Mouse (Mus musculus) lung, postnatal 0 days (tissue): ENCODE measurements around the gene BC051142. TPM values are rescaled to one million over a fixed set of nuclear protein-coding genes. Genes with fewer than 3 reads are reported as not detected.

Source experiments
- ATAC-seq: fragments of 200-750 bp; cut with Nextera tagmentation; 2 replicates; pipeline ENCODE4 v1.8.0; 2017; ENCODE audit warnings: moderate library complexity
- DNase-seq: peaks from one replicate; pipeline ENCODE4 v3.0.0-alpha.2; 2016; ENCODE audit warnings: low spot score
- H3K27ac ChIP-seq: fragments of 300-500 bp; sonication (generic); 2 replicates; pipeline ENCODE4 v1.5.1; 2014; ENCODE audit warnings: antibody characterized with exemption, mild to moderate bottlenecking, low read length, mixed read lengths
- H3K27me3 ChIP-seq: fragments of 300-500 bp; sonication (generic); replicated peaks from 2 replicates; pipeline ENCODE4 v1.6.1; 2014; ENCODE audit warnings: low read length, mixed read lengths; ENCODE audit not compliant: insufficient read depth
- H3K36me3 ChIP-seq: fragments of 300-500 bp; sonication (generic); 2 replicates; pipeline ENCODE4 v1.6.1; 2014; ENCODE audit warnings: low read length, mixed read lengths; ENCODE audit not compliant: insufficient read depth
- H3K4me1 ChIP-seq: fragments of 300-500 bp; sonication (generic); 2 replicates; pipeline ENCODE4 v1.6.1; 2014; ENCODE audit warnings: antibody characterized with exemption, low read depth, low read length, mixed read lengths; ENCODE audit not compliant: insufficient read depth
- H3K4me2 ChIP-seq: fragments of 300-500 bp; sonication (generic); replicated peaks from 2 replicates; pipeline ENCODE4 v1.6.1; 2014; ENCODE audit warnings: low read depth, mild to moderate bottlenecking, low read length, moderate library complexity, mixed read lengths
- H3K4me3 ChIP-seq: fragments of 300-500 bp; sonication (generic); 2 replicates; pipeline ENCODE4 v1.5.1; 2014; ENCODE audit warnings: low read depth, low read length
- H3K9ac ChIP-seq: fragments of 300-500 bp; sonication (generic); replicated peaks from 2 replicates; pipeline ENCODE4 v1.6.1; 2014; ENCODE audit warnings: low read depth, mild to moderate bottlenecking
- H3K9me3 ChIP-seq: fragments of 300-500 bp; sonication (generic); 2 replicates; pipeline ENCODE4 v1.6.1; 2016; ENCODE audit warnings: low read length, mixed read lengths
- CTCF ChIP-seq: IDR thresholded peaks from 2 replicates; pipeline ENCODE4 v1.5.1; 2016; ENCODE audit warnings: antibody characterized with exemption, mild to moderate bottlenecking
- EP300 ChIP-seq: IDR thresholded peaks from 2 replicates; pipeline ENCODE4 v1.6.1; 2016; ENCODE audit warnings: antibody characterized with exemption, mild to moderate bottlenecking, control low read depth
- WGBS: fragments of 180-500 bp; shearing (Covaris S2); extraction: QIAGEN DNeasy Blood & Tissue Kit; methylation state at CpG from one replicate; pipeline ENCODE4 v1.1.7; 2014; 5-methylcytosine and 5-hydroxymethylcytosine counted together
- polyA plus RNA-seq: library from polyadenylated mRNA; unstranded; fragments of >200 nt; fragmentation: Nextera tagmentation; extraction: Ambion mirVana; gene quantifications from 2 replicates; pipeline ENCODE4 v1.2.1, GENCODE M21; 2015

BC051142 gene
- polyA plus RNA-seq, 1 experiment from 2014 or later, result 0.24 TPM

DNA sequence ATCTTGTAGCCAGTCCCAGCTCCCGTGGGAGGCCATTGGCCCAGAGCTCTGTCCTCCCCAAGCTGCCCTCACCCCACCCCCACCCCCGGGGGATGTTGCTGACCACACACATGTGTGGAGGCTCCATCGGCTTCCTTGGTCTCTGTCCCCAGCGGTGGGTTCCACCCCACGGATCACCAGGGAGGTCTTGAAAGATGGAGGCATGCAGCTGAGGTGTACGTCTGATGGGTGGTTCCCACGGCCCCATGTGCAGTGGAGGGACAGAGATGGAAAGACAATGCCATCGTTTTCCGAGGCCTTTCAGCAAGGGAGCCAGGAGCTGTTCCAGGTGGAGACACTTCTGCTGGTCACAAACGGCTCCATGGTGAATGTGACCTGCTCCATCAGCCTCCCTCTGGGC lies 33.6 kb upstream of the BC051142 start:
- no peaks in the 10 kb centered on the region for H3K36me3 ChIP-seq
- H3K9me3 ChIP-seq, result no peaks in the 10 kb centered on the region
- DNase-seq (no peak), ATAC-seq (no peak)
- no peaks in the 10 kb centered on the region for H3K4me1 ChIP-seq
- no peak overlapping the region for H3K27ac ChIP-seq
- TF ChIP-seq CTCF (no peak), EP300 (no peak)
- no peak overlapping the region for H3K4me2 ChIP-seq
- 63% methylated on average over 10 of the region's 10 CpGs for WGBS
- H3K27me3 ChIP-seq, result no peaks in the 10 kb centered on the region
- no peak overlapping the region for H3K4me3 ChIP-seq
- H3K9ac ChIP-seq, result no peak overlapping the region

- H3K27me3 ChIP-seq, result no peaks in the 10 kb centered on the region
- ATAC-seq, result no peak
- no peak for DNase-seq
- H3K4me3 ChIP-seq, result no peak overlapping the region
- WGBS, result 46% methylated on average over 4 of the region's 4 CpGs
- no peaks in the 10 kb centered on the region for H3K4me1 ChIP-seq
- H3K36me3 ChIP-seq, result no peaks in the 10 kb centered on the region
- H3K9me3 ChIP-seq, result no peaks in the 10 kb centered on the region
- no peak overlapping the region for H3K4me2 ChIP-seq
- H3K9ac ChIP-seq, result no peak overlapping the region
- TF ChIP-seq EP300 (no peak), CTCF (no peak)
- H3K27ac ChIP-seq, result no peak overlapping the region
Measured at GRCm38 (mm10) chr17:34370563-34370962, 28.1 kb upstream of the BC051142 start.

DNA sequence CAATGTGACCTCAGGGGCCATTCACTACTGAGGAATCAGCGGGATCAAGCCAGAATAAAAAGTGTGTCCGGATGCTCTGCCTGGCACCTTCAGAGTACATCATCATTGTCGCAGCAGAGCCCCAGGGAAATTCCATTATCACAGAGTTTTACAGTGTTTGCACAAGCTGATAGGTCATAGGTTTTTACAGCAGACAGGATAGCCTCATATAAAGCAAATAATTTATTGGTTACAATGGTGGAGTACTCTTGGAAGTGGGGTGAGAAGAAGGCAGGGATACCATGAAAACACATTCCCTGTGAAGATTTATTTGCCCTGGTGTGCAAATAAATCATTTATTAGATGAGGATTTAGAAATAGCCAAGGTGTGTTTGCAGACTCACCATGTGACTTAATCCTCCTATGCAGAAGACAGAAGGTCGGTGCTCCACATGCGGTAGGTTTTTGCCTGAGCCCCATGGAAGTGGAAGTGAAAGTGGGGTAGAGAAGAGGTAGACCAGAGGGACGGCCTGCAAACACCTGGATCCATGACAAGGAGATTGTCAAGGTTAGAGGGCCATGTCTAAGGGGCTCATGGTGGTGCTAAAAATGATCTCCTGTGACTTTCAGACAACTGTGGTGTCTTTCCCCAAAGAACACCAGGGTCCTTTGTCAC lies 25.4 kb upstream of the BC051142 start:
- Histone ChIP-seq H3K9ac (no peak overlapping the region), H3K4me1 (no peaks in the 10 kb centered on the region), H3K36me3 (no peaks in the 10 kb centered on the region), H3K27me3 (no peaks in the 10 kb centered on the region), H3K27ac (no peak overlapping the region), H3K9me3 (no peaks in the 10 kb centered on the region), H3K4me2 (no peak overlapping the region), H3K4me3 (no peak overlapping the region)
- ATAC-seq, result no peak
- 64% methylated on average over 6 of the region's 6 CpGs for WGBS
- no peak for DNase-seq
- TF ChIP-seq CTCF (no peak), EP300 (no peak)

DNA sequence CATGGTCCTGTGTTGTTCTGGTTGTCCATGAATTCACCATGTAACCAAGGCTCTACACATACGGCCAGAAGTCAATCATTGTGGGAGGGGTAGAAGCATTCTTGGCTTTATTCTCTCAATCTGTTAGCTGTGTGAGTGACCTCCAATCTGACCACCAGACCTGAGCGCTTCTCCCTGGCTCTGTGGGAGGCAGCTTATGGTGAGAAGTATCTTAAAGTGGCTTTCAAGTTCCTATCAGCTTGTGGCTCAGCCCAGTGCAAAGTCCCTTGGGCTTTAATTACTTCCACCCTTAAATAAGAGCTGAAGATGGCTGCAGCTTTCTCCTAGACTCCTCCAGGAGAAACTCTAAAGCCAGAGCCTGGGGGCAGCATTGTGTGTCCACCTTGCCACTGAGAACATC lies 21.8 kb upstream of the BC051142 start, which contains the start of gene Btnl1:
Gene Btnl1 (plus strand): TSS at position 286 of the 400 bp plus-strand sequence.
- Histone ChIP-seq H3K9me3 (no peaks in the 10 kb centered on the region), H3K27me3 (no peaks in the 10 kb centered on the region), H3K9ac (no peak within 1 kb of the TSS), H3K27ac (no peak within 1 kb of the TSS), H3K4me2 (no peak within 1 kb of the TSS), H3K36me3 (no peaks in the 10 kb centered on the region), H3K4me1 (no peaks in the 10 kb centered on the region), H3K4me3 (no peak within 1 kb of the TSS)
- no peak for DNase-seq
- WGBS, result 78% methylated on average over 2 of the region's 2 CpGs
- no peak for TF ChIP-seq CTCF
- TF ChIP-seq EP300, result no peak
- no peak for ATAC-seq

DNA sequence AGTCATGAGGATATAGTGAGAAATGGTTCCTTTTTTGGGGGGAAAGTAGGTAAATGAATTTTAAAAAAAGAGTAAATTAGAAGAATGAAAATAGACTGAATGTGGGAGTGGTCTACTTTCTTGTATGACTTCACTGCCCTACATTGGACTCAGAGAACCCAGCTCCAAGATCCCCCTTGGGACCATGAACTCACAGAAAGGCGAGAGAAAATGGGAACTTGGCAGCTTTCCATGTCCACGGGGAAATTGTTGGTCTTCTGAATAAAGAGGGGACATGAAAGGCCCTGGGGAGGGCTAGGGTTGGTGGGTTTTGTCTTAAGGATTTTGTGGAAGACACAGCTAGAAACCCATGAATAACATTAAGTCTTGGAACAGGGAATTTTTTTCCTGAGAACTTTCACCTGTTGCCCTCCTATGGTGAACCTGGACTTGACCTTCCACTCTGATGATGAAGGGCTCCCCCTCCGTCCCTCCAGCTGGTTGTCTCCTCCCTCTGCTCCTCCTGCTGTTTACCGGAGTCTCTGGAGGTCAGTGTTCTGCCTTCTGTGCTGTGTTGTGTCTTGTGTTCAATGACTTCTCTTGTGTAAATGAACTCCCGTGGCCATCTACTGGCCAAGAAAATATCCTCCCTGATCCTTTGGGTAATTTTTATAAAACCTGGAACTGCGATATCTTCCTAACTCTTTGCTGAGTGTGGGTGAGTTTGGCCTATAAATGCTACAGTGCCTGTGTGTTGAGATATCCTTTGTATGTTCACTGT lies 21.0 kb upstream of the BC051142 start:
- Histone ChIP-seq H3K4me1 (no peaks in the 10 kb centered on the region), H3K9ac (no peak overlapping the region), H3K36me3 (no peaks in the 10 kb centered on the region), H3K4me3 (no peak overlapping the region), H3K9me3 (no peaks in the 10 kb centered on the region), H3K4me2 (no peak overlapping the region), H3K27ac (no peak overlapping the region), H3K27me3 (no peaks in the 10 kb centered on the region)
- ATAC-seq (no peak), DNase-seq (no peak)
- TF ChIP-seq CTCF, result no peak
- TF ChIP-seq EP300, result no peak
- WGBS, result 48% methylated on average over 6 of the region's 6 CpGs

DNA sequence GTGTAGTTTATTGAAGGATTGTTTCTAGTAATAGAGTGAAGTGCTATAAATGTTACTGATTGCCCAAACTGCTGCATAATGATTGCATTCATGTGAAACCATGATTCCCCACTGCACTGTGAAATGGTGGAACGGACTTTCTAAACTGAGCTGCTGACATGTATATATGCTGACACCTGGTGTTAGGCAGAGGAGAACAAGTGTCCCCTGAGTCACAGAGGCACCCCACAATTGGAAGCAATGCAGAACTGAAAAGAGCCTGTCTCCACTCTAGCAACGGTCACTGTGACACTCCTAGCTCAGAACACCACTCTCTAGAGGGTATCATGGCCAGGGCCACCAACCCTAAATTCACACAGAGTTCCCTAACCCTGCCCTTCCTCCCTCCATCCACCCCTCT lies 19.9 kb upstream of the BC051142 start:
- Histone ChIP-seq H3K9ac (no peak overlapping the region), H3K4me3 (no peak overlapping the region), H3K4me2 (no peak overlapping the region), H3K9me3 (no peaks in the 10 kb centered on the region), H3K36me3 (no peaks in the 10 kb centered on the region), H3K27me3 (no peaks in the 10 kb centered on the region), H3K27ac (no peak overlapping the region), H3K4me1 (no peaks in the 10 kb centered on the region)
- DNase-seq (no peak), ATAC-seq (no peak)
- 73% methylated on average over 2 of the region's 2 CpGs for WGBS
- TF ChIP-seq EP300 (no peak), CTCF (no peak)
